Mouse (Mus musculus) neutrophil, adult 5-6 weeks (primary cell): ENCODE results near the gene Dcaf11. TPM values are rescaled to one million over a fixed set of nuclear protein-coding genes. Genes with fewer than 3 reads are reported as not detected.

Experiments used
- ATAC-seq: fragments of 151-379, 151-347 bp; 2 replicates; pipeline ENCODE4 v1.8.0; 2017; ENCODE audit warnings: mild to moderate bottlenecking, moderate TSS enrichment; ENCODE audit not compliant: insufficient number of reproducible peaks, poor library complexity, low FRiP score, severe bottlenecking; ENCODE audit errors: extremely low read depth
- total RNA-seq: library from RNA; stranded (forward); fragments of 200-1000 nt; gene quantifications from 2 replicates; pipeline ENCODE4 v1.2.3, GENCODE M21; 2017

Dcaf11 gene
- total RNA-seq: 82.2 and 98.6 TPM in 2 replicates

- ATAC-seq: peak; percentile 42
Observed at GRCm38 (mm10) chr14:55559799-55560201, at the start of gene Dcaf11. TSS of gene Dcaf11 (plus strand) at chr14:55560006.

GRCm38 (mm10) chr14:55510125-55510731 is 49.6 kb upstream of the Dcaf11 start, which contains the start of gene Cpne6:
TSS of gene Cpne6 (plus strand) at chr14:55510445.
- ATAC-seq: no peak

GRCm38 (mm10) chr14:55511037-55511436 is 48.8 kb upstream of the Dcaf11 start:
- no peak for ATAC-seq

DNA sequence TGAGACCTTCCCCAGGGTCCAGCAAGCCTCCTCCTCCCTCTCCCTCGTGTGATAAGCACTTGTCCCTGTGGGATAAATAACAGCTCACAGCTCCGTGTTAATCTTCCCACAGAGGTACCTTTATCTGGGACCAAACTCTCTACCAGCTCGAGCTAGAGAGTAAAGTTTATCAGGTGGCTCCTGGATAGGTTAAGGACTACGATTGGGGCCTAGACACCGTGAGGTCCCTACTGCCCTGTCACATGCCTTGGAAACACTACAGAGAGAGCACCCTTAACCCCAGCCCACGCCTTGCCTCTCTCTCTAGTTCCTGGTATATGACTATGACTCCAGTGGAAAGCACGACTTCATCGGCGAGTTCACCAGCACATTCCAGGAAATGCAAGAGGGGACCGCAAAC is 45.9 kb upstream of the Dcaf11 start:
- no peak for ATAC-seq

DNA sequence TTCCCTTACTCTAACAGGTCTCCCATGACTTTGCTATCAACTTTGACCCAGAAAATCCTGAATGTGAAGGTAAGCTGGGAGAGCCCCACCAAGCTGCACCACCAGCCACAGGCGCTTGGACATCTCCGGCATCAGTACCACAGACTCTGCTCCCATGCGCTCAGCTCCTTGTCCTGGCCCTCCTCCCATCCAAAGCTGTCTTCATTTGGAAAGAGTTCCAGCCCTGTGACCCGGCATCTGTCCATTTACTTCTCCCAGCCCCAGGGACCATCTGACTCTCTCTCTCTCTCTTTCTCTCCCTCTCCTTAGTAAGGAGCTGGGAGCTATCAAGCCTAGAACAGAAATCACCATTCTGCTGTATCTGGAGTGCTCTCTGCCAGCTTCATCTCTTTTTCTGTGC is 44.0 kb upstream of the Dcaf11 start:
- ATAC-seq: no peak

- no peak for ATAC-seq
Observed at GRCm38 (mm10) chr14:55518897-55519296, 40.9 kb upstream of the Dcaf11 start.

GRCm38 (mm10) chr14:55519604-55520003 is 40.2 kb upstream of the Dcaf11 start:
- ATAC-seq: no peak

- ATAC-seq: no peak
Observed at GRCm38 (mm10) chr14:55520451-55521361, 39.1 kb upstream of the Dcaf11 start.

DNA sequence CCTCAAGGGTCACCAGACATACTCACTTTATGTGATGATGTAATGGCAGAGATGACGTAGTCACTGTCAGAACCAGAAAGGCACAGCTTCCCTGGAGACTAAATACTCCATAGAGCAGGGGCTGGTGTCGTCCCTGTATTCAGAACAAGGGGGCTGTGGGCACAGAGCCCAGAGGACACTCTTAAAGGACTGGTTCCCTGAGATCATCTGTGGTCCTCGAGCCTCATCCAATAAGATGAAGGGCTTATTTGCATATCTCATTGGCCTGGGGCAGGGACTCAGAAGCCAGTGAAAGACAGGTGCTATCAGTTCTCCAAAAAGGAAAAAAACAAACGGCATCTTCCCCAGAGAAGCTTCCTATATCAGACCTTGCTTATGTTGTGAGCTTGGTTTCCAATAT is 35.7 kb upstream of the Dcaf11 start:
- ATAC-seq: no peak

DNA sequence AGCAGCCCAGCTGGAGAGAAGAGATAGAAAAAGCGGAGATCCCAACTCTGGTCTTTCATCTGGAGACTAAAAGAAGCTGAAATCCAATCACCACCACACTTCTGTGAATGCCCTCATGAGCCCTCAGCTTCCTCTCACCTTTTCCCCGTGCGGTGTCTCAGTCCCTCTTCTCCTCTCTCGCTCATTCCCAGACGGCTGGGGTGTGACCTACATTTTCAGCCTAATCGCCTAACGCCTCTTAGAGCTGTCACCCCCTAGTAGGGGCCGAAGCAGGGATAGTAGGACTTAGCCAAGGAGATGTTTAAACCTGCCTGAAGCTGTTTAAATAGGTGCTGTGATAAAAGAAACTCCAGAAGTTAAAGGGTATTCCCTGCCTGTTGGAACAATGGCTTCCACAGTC is 35.0 kb upstream of the Dcaf11 start, which contains the start of gene Nrl:
TSS of gene Nrl (minus strand) at position 197 of the 400 bp plus-strand sequence.
- ATAC-seq: no peak

GRCm38 (mm10) chr14:55526674-55527073 is 33.1 kb upstream of the Dcaf11 start:
- no peak for ATAC-seq

DNA sequence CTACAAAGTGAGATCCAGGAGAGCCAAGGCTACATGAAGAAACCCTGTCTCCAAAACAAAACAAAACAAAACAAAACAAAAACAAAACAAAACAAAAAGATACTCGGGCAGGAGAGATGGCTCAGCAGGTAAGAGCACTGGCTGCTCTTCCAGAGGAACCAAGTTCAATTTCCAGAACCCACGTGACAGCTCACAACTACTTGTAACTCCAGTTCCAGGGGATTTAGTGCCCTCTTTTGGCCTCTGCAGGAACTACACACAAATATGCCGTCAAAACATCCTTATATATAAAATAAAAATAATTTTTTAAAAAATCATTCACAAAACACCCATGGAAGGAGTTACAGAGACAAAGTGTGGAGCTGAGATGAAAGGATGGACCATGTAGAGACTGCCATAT is 31.9 kb upstream of the Dcaf11 start:
- ATAC-seq: peak; percentile 55; the same call in 1 of the 2 replicates

GRCm38 (mm10) chr14:55536116-55536745 is 23.6 kb upstream of the Dcaf11 start:
- ATAC-seq: no peak

DNA sequence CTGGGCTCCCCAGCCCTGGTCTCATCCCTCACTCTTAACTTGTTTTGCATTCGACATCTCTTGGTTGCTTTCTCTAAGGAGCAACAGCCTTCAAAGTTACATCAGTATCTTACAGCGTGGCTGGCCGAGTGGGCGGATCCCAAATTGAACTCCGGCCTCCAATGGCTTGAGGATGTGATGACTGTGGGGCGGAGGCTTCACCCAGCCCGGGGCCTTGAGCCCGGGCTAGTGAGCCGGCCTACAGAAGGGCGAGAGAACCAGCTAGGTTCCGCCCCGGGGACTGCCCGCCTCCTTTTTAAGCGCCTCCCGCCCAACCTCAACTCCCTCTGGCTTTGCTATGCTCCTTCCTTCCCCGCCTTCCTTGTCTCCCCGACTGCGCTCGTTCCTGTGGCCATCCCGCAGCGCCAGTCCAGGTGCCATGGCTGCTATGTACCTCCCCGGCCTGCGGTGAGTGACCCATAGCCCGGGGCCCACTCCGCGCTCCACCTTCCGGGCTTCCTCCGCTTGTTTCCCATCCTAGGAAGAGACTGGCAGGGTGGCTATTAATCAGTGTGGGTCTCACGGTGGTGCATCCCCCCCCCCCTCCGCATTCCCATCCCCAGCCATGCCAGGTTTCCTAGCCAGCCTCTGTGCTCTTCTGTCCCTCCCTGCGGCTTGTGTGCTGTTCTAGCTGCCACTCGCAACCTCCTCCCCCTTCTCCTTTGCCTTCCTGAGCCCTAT is 19.6 kb upstream of the Dcaf11 start, which contains the start of gene Pck2:
TSS of gene Pck2 (plus strand) at position 200 of the 720 bp plus-strand sequence.
- ATAC-seq: peak; percentile 91

DNA sequence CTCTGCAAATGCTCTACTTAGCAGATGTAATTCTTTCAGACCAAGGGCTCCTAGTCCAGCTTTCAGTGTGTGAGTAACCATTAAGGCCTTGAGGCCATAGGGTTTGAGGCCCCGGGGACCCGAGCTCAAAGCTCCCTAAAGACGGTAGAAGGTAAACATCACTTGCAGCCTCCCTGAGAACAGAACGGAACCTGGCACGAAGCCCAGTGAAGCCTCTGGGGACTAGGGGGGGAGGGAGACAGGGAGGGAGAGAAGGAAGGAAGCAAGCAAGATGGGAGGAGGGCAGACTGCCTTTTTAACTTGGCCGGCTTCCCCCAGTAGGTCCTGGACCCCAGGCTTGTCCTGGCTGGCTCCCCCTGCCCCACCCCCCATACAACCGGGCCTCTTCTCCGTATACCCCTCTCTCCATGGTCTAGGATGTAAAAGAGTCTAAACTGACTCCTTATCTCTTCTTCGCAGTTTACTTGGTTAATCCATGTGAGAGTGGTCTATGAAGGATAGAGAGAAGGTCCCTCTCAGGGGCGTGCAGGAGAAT is 19.0 kb upstream of the Dcaf11 start:
- ATAC-seq: peak; percentile 7; the same call in 1 of the 2 replicates

DNA sequence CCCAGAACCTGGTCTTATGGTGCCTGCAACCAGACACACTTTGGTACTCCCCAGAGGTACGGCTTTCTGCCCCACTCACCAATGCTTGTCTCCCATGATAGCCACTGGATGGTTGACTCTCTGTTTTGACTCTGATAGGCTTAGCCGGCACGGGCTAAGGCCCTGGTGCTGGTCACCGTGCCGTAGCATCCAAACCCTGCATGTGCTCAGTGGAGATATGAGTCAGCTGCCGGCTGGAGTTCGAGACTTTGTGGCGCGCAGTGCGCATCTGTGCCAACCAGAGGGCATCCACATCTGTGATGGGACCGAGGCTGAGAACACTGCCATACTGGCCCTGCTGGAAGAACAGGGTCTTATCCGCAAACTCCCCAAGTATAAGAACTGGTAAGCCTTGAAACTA is 17.5 kb upstream of the Dcaf11 start:
- no peak for ATAC-seq

GRCm38 (mm10) chr14:55544334-55544733 is 15.5 kb upstream of the Dcaf11 start:
- no peak for ATAC-seq

GRCm38 (mm10) chr14:55550191-55550590 is 9.6 kb upstream of the Dcaf11 start:
- ATAC-seq: no peak

- ATAC-seq: no peak
Observed at GRCm38 (mm10) chr14:55551347-55551746, 8.5 kb upstream of the Dcaf11 start.
